Mouse (Mus musculus): ENCODE results near the gene Gp2.
A peak's percentile ranks its signal among the peaks of the same experiment; 100 is the strongest.

Gp2 gene

DNA sequence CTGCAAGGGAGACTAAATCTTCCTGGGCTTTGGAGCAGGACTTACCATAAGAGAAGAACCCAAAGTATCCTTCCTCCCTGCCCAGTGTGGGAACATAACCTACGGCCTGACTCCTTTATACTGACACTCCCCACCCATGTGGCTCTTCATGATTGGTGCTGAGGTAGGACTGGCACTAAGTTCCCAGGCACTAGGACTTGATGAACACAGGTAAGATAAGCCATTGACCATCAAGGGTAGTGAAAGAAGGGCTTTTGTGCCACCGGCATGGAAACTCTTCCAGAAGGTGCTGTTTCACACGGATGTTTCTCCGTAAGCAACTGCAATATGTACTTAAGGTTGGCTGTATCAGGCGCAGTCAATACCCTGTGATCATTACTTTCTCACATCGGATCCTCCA, at the start of gene Gp2:
TSS of gene Gp2 (minus strand) at position 101 of the 400 bp plus-strand sequence.
- no peak for DNase-seq (ENCODE audit: low spot score)

DNA sequence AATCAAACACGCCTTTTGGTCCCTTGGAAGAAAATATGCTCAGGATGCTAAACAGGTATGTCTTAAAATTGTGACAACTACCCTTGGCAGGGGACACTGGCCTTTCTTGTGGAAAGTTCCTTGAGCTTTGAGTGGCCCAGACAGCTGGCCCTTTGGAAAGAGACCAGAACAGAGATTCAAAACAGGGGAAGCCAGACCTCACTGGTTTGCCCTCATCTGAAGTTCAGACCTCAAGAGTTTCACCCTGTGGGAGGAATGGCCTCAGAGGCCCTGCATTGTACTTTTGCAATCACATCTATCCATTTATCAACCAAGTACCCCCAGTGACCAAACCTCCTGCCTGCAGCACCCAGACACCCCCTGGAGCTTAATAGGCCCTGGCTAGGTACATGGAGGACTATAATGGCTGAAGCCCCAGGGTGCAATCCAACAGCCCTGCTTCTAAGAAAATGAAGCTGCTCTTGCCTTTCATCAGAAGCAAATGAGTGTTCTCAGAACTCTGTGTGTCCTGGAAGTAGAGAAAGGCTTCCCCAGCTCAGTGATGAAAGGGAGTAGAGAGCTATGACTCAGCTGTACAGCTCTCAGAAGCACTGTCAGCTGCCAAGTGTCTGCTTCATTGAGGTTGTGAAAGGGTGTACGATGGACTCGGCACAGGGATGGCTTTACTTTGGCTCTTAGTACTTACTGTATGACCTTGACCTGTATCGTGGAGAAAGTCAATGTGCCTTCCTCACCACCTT, 31.1 kb upstream of the Gp2 start:
- DNase-seq (ENCODE audit: low spot score) = no peak

DNA sequence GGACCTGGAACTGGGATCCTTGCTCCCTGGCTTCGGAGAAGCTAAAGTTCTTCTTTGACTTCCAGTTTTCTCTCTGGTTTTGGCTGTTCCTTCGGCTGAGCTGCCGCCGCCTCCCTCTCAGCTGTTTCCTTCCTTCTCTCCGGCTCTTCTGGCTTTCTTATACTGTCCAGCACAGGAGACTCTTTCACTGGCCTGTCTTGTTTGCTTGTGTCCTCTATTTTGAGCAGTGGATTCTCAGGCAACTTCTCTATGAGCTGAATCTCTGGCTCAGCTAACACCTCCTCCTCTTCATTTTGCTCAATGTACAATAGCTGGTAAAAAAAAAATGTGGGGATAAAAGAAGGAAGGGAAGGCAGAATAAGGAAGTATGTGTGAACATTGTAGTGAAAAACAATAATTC, 27.6 kb upstream of the Gp2 start:
- no peak for DNase-seq (ENCODE audit: low spot score)

DNA sequence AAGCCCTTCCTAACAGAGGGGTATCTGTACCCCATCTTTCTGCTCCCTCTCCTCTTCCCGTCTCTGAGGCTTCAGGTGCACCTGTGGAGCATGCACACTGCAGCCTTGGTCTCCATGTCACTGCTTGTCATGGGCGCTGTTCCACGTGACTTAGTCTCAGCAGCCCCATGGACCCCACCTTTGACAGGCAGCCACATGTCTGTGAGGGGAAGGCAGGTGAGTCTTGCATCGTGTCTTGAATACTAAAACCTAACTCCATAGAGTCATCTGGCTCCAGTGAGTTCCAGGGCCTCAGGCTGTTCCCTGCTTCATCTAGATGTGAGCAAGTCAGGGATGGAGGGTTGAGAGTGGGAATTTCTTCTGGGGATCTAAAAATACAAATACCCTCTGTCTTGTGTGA, 25.1 kb upstream of the Gp2 start:
- DNase-seq (ENCODE audit: low spot score) = no peak

DNA sequence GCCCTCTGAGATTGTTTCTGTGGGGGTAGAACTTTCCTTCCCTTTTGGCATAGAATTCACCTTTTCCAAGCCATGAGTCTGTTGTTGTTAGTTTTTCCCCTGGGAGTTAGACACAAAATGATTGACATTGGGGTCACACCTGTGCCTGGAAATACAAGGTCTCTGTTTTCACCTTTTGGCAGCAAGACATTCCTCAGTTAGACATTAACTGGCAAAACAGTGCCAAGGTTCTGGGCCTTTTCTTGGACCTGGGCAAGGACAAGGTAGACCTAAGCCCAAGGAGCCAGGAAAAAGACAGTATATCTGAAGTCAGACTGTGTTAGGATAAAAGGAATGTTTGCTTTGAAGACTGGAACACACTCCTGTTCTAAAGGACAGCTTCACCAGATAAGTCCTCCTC, 20.2 kb upstream of the Gp2 start, which contains the start of gene Umod:
TSS of gene Umod (minus strand) at position 27 of the 400 bp plus-strand sequence.
- DNase-seq (ENCODE audit: low spot score) = no peak

DNA sequence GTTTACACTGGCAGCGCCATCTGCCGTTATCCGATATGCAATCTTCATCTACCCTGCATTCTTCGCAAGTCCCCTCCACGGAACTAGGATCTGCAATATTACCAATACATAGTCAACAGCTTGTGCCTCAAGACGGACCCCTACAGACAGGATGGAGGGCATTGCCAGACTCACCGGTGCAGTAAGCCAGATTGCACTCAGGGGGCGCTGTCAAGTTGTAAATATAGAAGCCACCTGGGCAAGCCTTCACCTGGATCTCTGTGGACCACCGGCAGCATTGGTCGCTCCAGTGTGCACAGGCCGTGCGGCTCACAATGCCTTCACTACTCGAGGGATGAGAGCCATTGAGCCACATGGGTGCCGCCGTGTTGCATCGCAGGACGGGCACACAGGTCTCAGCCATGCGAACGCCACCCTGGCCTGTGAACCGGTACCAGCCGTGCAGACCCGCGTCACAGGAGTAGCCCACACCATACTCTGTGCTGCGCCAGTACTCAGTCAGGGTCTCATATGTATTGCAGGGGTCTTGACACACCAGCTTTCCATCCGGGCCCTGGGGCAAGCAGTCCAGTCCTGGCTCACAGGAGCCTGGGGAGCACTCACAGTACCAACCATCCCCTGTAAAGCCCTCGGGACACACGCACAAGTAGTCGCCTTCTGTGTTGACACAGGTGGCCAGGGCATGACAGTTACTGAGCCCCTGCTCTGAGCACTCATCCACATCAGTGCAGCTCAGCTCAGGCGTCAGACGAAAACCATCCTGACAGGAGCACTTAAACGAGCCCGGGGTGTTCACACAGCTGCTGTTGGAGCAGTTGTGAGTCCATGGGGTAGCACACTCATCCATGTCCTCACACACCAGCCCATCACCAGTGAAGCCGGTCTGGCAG, 17.7 kb upstream of the Gp2 start:
- no peak for DNase-seq (ENCODE audit: low spot score)

DNA sequence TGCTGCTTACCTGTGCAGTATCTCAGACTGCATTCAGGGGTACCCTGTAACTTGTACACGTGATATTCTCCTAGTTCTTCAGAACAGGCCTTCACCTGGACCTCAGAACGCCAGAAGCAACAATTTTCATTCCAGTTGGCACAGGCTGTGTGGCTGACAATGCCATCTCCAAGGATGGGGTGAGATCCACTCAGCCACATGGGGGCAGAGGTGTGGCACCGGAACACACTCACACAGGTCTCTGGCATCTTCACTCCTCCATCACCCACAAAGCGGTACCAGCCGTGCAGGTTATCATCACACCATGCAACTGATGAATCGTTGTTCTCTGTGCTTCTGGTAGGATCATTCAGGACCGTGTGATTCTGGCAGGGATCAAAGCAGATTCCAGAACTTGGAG, 4.9 kb downstream of the Gp2 start:
- no peak for DNase-seq (ENCODE audit: low spot score)

DNA sequence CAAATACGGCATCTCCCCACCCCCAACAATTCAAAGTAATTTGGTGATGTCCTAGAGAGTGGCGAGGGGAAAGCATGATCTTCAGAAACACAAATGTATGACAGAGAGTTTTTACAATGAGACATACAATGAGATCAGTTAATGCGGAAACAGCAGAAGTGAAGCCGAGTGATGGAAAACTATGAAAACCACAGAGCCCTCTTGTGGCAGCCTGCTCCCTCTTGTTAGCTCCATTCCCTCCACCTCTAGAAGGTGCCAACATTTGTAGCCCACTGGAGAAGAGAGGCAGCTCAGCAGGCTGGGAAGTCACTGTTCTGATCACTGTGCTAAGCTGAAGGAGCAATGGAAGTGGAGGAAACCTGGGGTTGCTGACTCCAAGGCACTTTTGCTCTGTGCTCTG, 15.2 kb downstream of the Gp2 start:
- DNase-seq (ENCODE audit: low spot score) = peak; percentile 32

DNA sequence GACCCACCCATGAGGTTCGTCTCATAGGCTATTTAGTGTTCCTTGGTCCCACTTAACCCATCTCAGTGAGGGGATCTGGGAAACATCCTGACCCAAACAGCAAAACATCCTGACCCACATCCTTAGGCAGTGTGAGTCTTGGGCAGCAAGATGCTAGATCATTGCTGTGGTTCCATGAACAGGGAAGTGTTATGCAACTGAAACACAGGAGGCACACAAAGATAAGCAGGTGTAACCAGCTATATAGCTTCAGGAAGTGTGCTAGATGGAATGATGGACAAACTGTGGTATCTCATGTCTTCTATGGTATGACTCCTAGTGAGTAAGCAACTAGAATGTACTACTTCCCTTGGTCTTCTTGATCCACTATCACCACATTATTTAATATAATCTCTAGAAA, 17.1 kb downstream of the Gp2 start:
- no peak for DNase-seq (ENCODE audit: low spot score)

DNA sequence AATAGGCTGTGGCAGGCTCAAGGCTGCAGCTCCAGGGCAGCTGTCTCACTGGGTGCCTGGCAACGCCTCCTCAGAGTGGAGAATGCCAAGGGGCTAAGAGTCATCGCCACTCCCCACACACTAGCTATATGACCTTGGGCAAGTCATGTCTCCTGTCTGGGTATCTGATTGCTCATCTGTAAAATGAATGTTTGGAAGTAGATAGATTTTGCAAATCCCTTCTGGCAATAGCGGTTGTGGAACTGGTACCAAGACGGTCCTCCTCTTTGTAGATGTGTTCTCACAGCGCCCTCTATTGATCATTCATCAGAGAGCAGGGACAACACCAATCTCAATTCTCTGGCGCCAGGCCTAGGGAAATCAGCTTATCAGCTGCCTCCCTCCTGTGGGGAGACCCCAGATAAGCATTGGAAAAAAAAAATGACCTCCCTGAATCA, 31.9 kb downstream of the Gp2 start:
- peak; percentile 80 for DNase-seq (ENCODE audit: low spot score)

DNA sequence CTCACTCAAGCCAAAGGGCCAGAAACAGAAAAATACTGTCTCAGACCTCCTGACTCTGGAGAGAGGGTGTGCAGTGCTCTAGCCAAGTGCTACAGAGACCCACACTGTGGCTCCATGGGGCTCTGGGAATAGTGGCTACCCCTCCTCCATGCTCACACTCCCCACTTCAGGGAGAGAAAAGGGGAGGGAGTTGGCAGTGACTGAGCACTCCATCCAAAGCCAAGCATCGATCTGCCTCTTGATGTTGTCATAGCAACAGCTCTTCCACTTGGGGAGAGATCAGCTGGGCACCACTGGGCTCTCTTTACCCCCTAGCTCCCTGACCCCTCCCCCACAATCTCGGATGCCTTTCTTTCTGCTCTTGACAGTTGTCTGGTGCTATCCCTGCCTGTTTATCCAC, 38.4 kb downstream of the Gp2 start:
- DNase-seq (ENCODE audit: low spot score) = peak; percentile 8

DNA sequence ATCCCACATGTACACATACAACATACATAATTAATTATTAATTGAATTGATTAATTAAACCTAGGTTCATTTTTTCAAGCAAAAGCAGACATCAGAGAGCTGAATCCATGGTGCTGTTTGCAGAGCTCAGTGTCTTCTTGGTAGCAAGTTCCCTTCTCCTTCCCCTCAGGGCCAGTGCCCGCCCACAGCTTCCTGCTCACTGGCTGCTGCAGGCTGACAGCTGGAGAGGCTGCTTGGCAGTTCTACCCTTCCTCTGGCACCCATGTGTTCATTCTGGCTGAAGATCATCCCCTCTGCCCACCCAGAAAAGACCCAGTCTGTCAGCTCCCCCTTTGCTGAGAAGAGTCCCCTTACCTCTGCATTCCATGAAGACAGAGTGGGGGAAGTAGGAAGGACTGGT, 40.6 kb downstream of the Gp2 start:
- DNase-seq (ENCODE audit: low spot score) = no peak

DNA sequence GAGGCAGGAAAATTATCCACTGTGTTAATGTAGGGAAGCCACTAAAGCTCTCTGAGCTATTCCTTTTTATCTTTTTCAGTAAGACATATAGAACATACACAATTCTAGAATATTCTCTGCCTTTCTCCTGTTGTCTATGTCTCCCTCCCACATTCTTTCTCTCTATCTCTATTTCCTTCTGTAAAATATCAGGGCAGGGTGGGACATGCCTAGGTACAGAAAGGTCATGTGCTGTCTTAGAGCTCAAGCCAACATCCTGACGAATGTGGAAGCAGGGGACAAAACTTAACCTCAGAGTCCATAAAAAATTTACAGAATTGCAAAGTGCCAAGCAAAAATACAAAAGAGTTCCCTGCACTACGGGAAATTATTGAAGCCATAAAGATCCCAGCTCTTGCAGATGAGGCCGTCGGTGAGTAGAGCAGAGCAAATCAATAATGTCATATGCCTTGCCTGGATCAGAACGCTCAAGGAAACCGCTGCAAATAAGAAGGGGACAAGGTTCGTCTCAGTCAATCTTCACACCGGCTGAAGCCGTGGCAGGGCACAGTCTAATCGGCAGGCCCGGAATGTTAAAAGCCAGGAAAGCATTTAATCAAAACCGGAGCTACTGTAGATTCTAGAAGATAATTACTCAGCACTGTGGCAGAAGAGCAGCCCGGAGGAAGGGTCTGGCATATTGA, 64.9 kb downstream of the Gp2 start:
- DNase-seq (ENCODE audit: low spot score) = no peak

All from layer of hippocampus, adult 11-12 months (tissue).